In genomic region chr5:139287787-139288186, GRCm38 (mm10) we compare ENCODE assay signal across 24 mouse cellular contexts. TPM values are rescaled to one million over a fixed set of nuclear protein-coding genes. Genes with fewer than 3 reads are reported as not detected.
DNase-seq lines count a peak whose midpoint lies in the region; ATAC-seq and TF ChIP-seq lines count a peak whose summit lies in the region.
"Had no signal": no experiment of that assay in that cellular context is flagged by ENCODE, and none has a peak within 500 bp of the region (broad histone marks: within the 10 kb centered on the region; RNA-seq: fewer than 3 reads in every experiment).

No protein-coding gene starts in this region.

- no peaks in the 10 kb centered on the region for H3K9me3 ChIP-seq in liver, postnatal 0 days (ENCODE audit: low read length)
- no peaks in the 10 kb centered on the region for H3K9me3 ChIP-seq in forebrain, embryonic 13.5 days (replicated peaks)
- H3K9me3 ChIP-seq: embryonic facial prominence, embryonic 10.5 days; embryonic facial prominence, embryonic 15.5 days; heart, embryonic 10.5 days; heart, embryonic 15.5 days; hindbrain, embryonic 13.5 days; limb, embryonic 12.5 days; midbrain, embryonic 15.5 days had no signal

- H3K36me3 ChIP-seq in spleen, adult 2 months (ENCODE audit: control insufficient read depth, insufficient read depth, low read length), result no peaks in the 10 kb centered on the region
- no peaks in the 10 kb centered on the region for H3K36me3 ChIP-seq in liver, postnatal 0 days (replicated peaks; ENCODE audit: insufficient read depth, low read length)
- no peaks in the 10 kb centered on the region for H3K36me3 ChIP-seq in forebrain, embryonic 13.5 days (ENCODE audit: poor library complexity, severe bottlenecking)
- H3K36me3 ChIP-seq: embryonic facial prominence, embryonic 10.5 days; embryonic facial prominence, embryonic 15.5 days; heart, embryonic 10.5 days; heart, embryonic 15.5 days; limb, embryonic 12.5 days; midbrain, embryonic 15.5 days had no signal

- ATAC-seq in liver, postnatal 0 days, result no peak
- ATAC-seq in forebrain, embryonic 13.5 days, result no peak
- ATAC-seq: forebrain, embryonic 14.5 days; midbrain, embryonic 15.5 days had no signal

- TF ChIP-seq CTCF in spleen, adult 2 months (IDR thresholded peaks at IDR 0.05; ENCODE audit: extremely low read depth, insufficient read depth, insufficient read length, insufficient replicate concordance), result no peak
- TF ChIP-seq CTCF in bone marrow macrophage, adult 2 months (IDR thresholded peaks at IDR 0.05; ENCODE audit: low read depth, low read length), result no peak
- TF ChIP-seq CTCF in liver, postnatal 0 days (IDR thresholded peaks at IDR 0.05; ENCODE audit: low read depth), result no peak

- H3K4me1 ChIP-seq in spleen, adult 2 months (ENCODE audit: control insufficient read depth, insufficient read depth, insufficient read length), result peaks cover 48% of the 10 kb centered on the region; the same call in 1 of the 2 replicates
- H3K4me1 ChIP-seq in bone marrow macrophage, adult 2 months (ENCODE audit: control insufficient read depth, insufficient read depth, low read length), result peaks cover 55% of the 10 kb centered on the region
- H3K4me1 ChIP-seq in liver, postnatal 0 days (ENCODE audit: insufficient read depth), result peaks cover 33% of the 10 kb centered on the region
- no peaks in the 10 kb centered on the region for H3K4me1 ChIP-seq in forebrain, embryonic 13.5 days
- H3K4me1 ChIP-seq: hindbrain, embryonic 13.5 days; limb, embryonic 12.5 days; midbrain, embryonic 15.5 days had no signal

- TF ChIP-seq EP300 in liver, postnatal 0 days (IDR thresholded peaks at IDR 0.05; ENCODE audit: low read depth), result no peak

- H3K9ac ChIP-seq in liver, postnatal 0 days (replicated peaks), result no peak overlapping the region
- H3K9ac ChIP-seq in forebrain, embryonic 13.5 days, result no peak overlapping the region
- H3K9ac ChIP-seq: embryonic facial prominence, embryonic 15.5 days; heart, embryonic 15.5 days; hindbrain, embryonic 13.5 days; limb, embryonic 12.5 days; liver, embryonic 14.5 days; midbrain, embryonic 15.5 days had no signal

- no peaks in the 10 kb centered on the region for H3K27me3 ChIP-seq in spleen, adult 2 months (ENCODE audit: control insufficient read depth, insufficient read depth, low read length)
- H3K27me3 ChIP-seq in liver, postnatal 0 days (ENCODE audit: insufficient read depth, low read length), result no peaks in the 10 kb centered on the region
- no peaks in the 10 kb centered on the region for H3K27me3 ChIP-seq in forebrain, embryonic 13.5 days
- H3K27me3 ChIP-seq: embryonic facial prominence, embryonic 15.5 days; heart, embryonic 15.5 days; hindbrain, embryonic 13.5 days; limb, embryonic 12.5 days; midbrain, embryonic 15.5 days had no signal

- no peak for DNase-seq in spleen, adult 2 months (ENCODE audit: low read depth in 1 of 2, low spot score in 2 of 2)
- DNase-seq in spleen, adult 12 weeks (ENCODE audit: low spot score), result no peak
- DNase-seq in liver, postnatal 0 days, result peak; percentile 13
- DNase-seq in embryo, embryonic 10.5 days (ENCODE audit: low spot score), result no peak
- DNase-seq in kidney, postnatal 10 days, result no peak
- DNase-seq: adrenal gland, postnatal 10 days; cerebellum, adult 18-20 months; cerebellum, postnatal 10 days; gastrocnemius, postnatal 25 days; kidney, adult 8-10 months; thymus, postnatal 14 days had no signal

- 75% methylated on average over 4 of the region's 4 CpGs for WGBS in spleen, adult 2 months
- 51% methylated on average over 4 of the region's 4 CpGs for WGBS in liver, postnatal 0 days (ENCODE audit: insufficient replicate concordance)
- 93% methylated on average over 4 of the region's 4 CpGs for WGBS in forebrain, embryonic 13.5 days

- no peak for TF ChIP-seq POLR2A in spleen, adult 2 months (IDR thresholded peaks at IDR 0.05; ENCODE audit: low read depth, low read length)
- no peak for TF ChIP-seq POLR2A in bone marrow macrophage, adult 2 months (IDR thresholded peaks at IDR 0.05; ENCODE audit: borderline replicate concordance, low read depth, low read length)

- peak overlapping the region; percentile 53 for H3K27ac ChIP-seq in spleen, adult 2 months (ENCODE audit: insufficient read depth, low read length)
- H3K27ac ChIP-seq in bone marrow macrophage, adult 2 months (ENCODE audit: insufficient read depth, low read depth, low read length), result peak overlapping the region; percentile 97
- peak overlapping the region; percentile 85 for H3K27ac ChIP-seq in liver, postnatal 0 days (ENCODE audit: low read depth)
- H3K27ac ChIP-seq in forebrain, embryonic 13.5 days, result no peak overlapping the region
- H3K27ac ChIP-seq: embryonic facial prominence, embryonic 10.5 days; embryonic facial prominence, embryonic 15.5 days; heart, embryonic 15.5 days; hindbrain, embryonic 13.5 days; kidney, postnatal 0 days; limb, embryonic 12.5 days; liver, embryonic 14.5 days; midbrain, embryonic 15.5 days had no signal

- H3K4me2 ChIP-seq in liver, postnatal 0 days (ENCODE audit: low read depth, low read length), result no peak overlapping the region
- no peak overlapping the region for H3K4me2 ChIP-seq in forebrain, embryonic 13.5 days
- H3K4me2 ChIP-seq: embryonic facial prominence, embryonic 15.5 days; heart, embryonic 15.5 days; hindbrain, embryonic 13.5 days; limb, embryonic 12.5 days; midbrain, embryonic 15.5 days had no signal

- H3K4me3 ChIP-seq in spleen, adult 2 months (ENCODE audit: extremely low read depth, insufficient read depth, insufficient read length), result no peak overlapping the region
- H3K4me3 ChIP-seq in bone marrow macrophage, adult 2 months (ENCODE audit: insufficient read depth, low read length), result no peak overlapping the region
- H3K4me3 ChIP-seq in liver, postnatal 0 days (ENCODE audit: low read depth, low read length), result no peak overlapping the region
- no peak overlapping the region for H3K4me3 ChIP-seq in forebrain, embryonic 13.5 days
- H3K4me3 ChIP-seq: embryonic facial prominence, embryonic 10.5 days; embryonic facial prominence, embryonic 15.5 days; heart, embryonic 10.5 days; heart, embryonic 15.5 days; hindbrain, embryonic 13.5 days; left cerebral cortex, adult 2 months; limb, embryonic 12.5 days; midbrain, embryonic 15.5 days had no signal

RNA-seq across cellular contexts. Expression of gene Get4, which starts 35.7 kb away (rescaled TPM):
- 91.4 and 137 TPM in 2 replicates for polyA plus RNA-seq in spleen, adult 2 months (2012; rRNA removed)
- 26.8 and 29.2 TPM in 2 replicates for polyA plus RNA-seq in bone marrow macrophage, adult 2 months (2012; ENCODE audit: insufficient read depth, insufficient read length, missing spikeins)
- polyA plus RNA-seq in liver, postnatal 0 days (2015; fragmentation: Nextera tagmentation; extraction: Ambion mirVana), result 92.7 and 97.5 TPM in 2 replicates
- polyA plus RNA-seq in forebrain, embryonic 13.5 days (2015; fragmentation: Nextera tagmentation; extraction: Ambion mirVana), result 122 and 137 TPM in 2 replicates

RNA-seq across cellular contexts. Expression of gene Adap1, which starts 37.6 kb away (rescaled TPM):
- 23.2 and 29.5 TPM in 2 replicates for polyA plus RNA-seq in spleen, adult 2 months (2012; rRNA removed)
- polyA plus RNA-seq in bone marrow macrophage, adult 2 months (2012; ENCODE audit: insufficient read depth, insufficient read length, missing spikeins), result 73.2 and 77.1 TPM in 2 replicates
- 3.7 and 4.3 TPM in 2 replicates for polyA plus RNA-seq in liver, postnatal 0 days (2015; fragmentation: Nextera tagmentation; extraction: Ambion mirVana)
- 3.8 and 7.0 TPM in 2 replicates for polyA plus RNA-seq in forebrain, embryonic 13.5 days (2015; fragmentation: Nextera tagmentation; extraction: Ambion mirVana)
